Mouse (Mus musculus) urinary bladder, postnatal 36 days (tissue): ENCODE results near the gene Rapgef5.

Source experiments
- DNase-seq, 2 experiments: peaks; one replicate each; pipeline ENCODE4 v3.0.0; 2022; ENCODE audit warnings: low spot score in 2 of 2, mixed read lengths in 1 of 2

Gene Rapgef5

DNA sequence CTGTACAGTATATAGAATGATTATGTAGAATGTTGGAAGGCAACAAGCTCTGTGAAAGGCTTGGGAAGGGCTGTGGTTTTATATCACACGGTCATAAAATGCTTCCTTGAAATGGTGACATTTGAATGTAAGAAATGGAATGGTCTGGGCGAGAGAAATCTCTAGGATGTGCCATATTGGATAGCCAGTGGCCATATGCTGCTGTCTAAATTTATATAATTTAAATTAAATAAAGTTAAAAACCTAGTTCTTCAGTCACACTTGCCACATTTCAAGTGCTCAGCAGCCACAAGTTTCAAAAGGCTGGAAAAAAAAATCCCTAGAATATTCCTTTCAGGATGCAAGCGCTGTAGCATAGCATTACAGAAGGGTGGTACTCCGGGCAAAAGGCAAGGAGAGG, 14.8 kb downstream of the Rapgef5 start:
- no peak for DNase-seq

DNA sequence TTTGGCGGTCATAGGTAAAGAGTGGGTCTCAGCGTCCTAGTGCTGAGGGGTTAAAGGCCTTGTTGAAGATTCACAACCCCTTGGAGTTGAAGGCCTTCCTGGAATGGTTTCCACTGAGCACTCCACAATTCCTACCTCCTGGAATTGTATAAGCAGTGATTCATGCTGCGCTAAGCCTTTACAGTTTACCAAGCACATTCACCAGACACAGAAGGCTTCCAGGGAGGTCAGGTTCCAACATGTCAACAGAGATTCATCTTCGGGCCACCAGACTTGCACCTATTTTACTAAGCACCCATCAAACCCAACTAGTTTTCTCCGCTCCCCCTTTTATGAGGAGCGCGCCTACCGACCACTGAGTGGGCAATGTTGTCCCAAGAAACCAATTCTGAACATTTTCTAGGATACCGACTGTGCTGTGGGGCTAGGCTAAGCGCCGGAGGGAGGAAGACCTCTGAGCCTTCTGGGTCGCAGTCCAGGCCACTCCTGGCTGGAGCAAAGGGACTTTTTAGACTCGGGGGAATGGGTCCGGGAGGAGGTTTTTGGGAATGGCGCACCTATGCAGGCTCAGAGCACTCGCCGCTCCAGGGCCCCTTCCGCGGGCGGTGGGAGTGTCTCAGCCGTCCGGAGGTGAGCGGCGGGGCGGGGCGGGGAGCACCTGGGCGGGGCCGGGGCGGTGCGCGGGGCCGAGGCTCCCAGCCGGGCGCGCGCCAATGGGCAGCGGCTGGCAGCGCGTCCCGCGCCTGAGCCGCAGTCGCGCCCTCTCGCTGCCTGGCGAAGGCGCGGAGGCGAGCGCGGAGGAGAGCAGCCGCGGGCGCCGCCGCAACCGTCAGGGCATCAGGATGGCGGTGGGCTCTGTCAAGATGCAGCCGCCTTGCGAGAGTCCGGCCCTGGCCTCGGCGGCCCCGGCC, 17.2 kb downstream of the Rapgef5 start:
- DNase-seq, result peak; percentile 41 to 56

DNA sequence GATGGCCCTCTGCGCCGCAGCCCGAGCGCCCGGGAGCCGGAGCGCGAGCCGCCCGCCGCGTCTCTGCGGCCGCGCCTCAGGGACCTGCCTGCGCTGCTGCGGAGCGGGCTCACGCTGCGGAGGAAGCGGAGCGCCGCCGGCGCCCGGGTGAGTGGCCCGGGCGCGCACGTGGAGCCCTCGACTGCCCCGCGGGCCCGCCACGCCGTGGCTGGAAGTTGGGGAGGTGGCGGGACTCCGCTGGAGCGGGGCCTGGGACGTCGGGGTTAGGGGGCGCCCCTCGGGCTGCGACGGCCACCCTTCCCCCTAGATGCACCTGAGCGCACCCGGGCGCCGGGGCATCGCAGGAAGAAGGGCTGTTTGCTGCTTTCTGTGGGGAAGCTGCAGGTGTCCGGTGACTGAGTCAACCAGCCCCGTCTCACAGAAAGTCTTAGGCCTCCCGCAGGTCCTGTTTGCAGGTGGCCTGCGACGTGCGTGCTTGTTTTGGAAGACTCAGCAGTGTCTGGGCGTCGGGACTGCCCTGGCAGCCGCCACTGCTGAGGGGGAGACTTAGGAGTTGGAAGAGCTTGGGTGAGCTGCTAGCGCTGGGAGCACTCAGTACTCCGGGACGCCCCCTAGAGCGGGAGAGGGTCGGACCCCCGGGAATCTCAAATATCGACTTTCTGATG, 17.9 kb downstream of the Rapgef5 start:
- peak; percentile 17 to 32 for DNase-seq

DNA sequence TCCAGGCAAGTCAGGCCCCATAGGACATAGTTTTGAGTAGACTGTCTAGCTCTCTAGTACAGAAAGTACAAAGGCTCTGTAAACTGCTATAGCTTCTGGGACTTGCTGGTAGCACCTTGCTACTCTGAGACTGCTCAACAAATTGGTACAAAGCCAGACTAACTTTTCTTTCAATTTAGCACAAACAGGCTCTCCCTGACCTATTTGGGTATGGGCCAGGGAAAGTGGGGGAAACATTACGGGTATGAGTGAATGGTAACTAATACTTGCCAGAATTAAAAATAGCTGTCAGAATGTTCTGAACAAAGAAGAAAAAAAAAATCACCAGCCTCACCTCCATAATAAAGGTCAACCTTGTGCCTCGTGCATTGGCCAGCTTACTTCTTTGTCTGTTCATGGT, 24.1 kb downstream of the Rapgef5 start:
- peak in 1 of 2 experiments; percentile 31 for DNase-seq

DNA sequence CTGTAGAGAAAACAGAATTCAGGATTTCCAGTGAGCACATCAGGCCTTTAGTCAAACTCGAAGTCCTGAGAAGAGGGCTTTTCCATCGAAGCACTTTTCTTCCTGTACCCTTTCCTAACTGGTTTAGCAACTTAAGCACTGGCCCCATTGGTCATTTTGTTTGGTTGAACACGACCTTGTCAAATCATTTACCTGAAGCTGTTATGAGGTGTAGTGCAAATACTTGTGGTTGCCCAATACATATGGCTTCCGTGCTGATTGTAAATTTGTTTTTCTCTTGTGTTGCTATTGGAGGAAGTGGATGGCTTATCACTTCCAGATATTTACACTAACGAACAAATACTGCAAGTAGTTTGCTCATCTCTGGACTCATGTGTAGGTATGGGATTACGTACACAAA, 29.0 kb downstream of the Rapgef5 start:
- DNase-seq, result no peak

DNA sequence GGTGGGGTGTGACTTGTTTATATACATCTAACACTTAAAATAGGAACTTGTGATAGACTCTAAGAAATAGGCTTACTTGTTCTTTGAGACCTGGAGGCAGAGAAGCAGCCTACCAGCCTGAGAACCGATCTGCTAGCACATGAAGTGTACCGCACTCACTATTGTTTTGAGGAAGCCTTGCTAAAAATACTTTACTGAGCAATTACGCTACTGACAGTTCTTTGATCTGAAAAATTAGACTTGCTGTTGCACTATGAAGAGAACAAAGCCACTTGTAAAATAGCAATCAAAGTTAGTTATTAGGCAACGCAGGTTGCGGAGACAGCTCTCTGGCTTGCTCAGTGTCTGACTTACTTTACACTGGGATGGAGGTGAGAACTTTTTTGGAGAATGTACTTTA, 37.1 kb downstream of the Rapgef5 start:
- no peak for DNase-seq

DNA sequence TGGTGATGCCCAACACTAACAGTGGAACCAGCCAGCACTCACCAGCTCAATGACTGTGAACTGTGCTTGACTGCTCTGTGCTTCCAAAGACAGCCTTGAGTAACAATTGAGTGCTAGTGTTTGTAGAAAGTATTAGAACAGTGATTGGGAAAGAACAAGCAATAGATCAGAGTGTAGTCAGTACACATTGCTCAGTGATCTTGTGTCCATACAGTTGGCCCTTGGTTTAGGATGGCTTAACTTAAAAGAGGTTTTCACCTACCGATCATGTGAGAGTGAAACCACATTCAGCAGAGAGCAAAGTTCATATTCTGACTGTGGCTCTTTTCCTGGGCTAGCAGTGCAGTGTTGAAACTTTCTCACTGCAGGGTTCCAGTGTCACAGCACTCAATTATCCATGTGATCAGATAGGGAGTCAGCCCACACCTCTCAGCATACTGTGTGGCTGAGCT, 38.4 kb downstream of the Rapgef5 start:
- DNase-seq, result no peak

DNA sequence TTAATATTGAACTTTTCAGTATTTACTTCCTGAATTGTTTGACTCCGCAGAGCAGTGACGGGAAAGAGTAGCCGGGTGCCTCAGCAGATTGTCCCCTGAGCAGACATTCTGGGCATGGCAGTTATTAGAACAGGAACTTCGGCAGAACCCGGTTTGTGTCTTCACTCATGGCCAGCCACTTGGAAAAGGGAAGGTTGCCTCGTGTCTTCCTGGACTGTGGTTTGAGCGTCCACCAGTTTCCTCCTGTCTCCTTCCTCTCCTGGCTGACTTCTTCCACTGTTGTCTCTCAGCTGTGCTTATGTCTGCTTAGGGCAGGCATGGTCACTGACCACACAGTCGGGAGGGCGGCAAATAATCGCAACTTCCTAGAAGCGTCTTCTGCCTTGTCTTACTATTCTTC, 44.2 kb downstream of the Rapgef5 start:
- no peak for DNase-seq

DNA sequence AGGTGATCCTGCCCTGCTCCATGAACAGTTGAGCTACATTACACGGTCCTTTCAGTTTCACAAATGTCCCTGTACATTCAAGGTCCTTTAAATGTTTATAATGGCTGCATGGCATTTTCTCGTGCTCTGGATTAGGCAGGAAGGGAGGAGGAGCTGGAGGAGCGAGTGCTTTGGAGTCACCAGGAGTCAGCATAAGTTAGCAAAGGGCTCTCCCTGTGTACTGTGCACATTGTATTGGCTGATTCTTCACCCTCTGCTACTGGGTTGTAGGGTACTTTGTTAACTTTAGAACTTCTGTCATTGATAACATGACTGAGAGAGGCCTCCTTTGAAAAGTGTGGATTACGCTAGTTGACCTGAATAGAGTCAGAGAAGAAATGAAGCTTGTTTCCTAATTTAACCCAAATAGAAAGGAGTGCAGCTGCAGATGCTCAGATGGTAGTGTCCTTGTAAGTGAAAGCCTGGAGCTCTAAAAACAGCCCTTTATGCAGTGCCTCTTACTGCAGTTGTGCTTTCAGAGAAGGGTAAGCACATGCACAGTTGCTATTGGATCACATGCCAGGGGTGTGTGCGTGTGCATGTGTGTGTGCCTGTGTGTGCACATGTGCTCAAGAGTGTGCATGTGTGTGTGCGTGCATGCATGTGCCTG, 45.3 kb downstream of the Rapgef5 start:
- DNase-seq, result no peak

DNA sequence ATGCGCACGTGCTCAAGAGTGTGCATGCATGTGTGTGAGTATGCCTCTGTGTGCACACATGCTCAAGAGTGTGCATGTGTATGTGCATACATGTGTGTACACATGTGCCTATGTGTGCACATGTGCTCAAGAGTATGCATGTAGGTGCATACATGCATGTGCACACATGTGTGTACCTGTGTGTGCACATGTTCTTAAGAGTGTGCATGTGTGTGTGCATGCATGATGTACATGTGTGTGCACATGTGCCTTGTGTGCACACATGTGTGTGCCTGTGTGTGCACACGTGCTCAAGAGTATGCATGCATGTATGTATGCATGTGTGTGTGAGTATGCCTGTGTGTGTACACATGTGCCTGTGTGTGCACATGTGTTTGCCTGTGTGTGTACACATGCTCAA, 45.8 kb downstream of the Rapgef5 start:
- no peak for DNase-seq

DNA sequence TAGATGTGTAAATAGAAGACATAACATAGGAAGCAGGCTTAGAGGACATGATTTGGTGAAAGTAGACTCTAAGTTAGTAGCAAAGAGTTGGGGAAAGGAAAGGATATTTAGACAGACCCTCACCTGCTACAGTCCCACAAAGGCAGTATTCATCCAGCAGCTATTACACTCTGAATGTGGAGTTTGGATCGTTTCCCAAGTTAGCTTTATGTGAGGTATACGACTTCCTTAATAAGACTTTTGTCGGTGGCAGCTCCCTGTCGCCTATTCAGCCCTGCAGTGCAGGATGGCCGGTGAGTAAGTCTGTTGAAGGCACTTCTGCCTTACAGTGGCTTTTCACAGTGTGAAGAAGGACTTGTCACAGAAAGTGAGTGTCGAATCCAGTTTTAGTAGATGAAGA, 47.6 kb downstream of the Rapgef5 start:
- DNase-seq, result no peak

DNA sequence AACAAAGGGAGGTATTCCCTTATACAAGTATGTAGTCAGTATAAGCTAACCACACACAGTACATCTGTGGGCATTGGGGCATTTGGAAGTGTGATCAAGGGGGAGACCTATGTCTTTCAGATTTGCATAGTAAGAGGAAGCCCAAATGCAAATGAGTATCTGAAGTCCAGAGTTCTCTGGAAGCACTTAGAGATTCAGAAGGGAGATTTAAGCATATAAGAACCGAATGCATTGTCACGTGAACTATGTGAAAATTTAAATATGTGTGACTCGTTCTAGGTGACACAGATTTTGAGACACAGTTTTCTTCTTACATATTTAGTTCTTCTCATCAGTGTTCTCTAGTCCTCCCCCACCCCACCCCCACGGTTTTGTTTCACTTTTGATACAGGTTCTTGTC, 50.0 kb downstream of the Rapgef5 start:
- DNase-seq, result no peak

DNA sequence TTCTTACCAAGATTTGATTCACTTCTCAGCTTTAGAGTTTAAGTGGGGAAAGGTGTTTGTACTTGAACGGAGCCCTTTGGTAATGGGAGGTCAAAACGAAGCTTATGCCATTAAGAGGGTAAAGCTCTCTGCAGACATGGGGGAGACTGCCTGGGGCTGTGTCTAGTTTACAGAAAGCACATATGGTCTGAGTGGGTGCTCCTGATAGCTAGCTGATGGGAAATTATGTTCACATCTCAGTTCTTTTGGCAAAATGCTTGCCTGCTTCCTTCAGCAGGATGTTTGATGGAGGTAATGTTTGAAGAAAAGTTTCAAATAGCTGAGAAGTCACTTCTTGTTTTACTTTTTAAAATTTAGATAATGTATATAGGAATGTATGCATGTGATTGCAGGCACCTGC, 53.4 kb downstream of the Rapgef5 start:
- DNase-seq, result no peak

DNA sequence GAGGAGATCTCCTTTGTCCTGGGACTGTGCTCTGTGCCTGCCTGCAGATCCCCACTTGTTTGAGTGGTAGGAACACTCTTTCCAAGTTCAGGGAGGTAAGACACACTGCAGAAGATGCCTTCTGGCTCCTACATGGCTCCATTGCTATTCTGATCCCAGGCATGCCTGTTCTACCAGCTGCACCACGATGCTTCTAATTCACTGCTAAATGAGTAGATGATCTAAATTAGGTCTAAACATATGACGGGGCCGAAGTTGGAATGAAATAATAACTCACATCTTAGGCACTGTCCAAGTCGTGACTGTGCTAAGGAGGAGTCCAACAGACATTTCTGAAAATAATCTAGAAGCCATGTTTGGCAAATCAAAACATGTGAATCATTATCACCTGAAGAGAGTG, 68.0 kb downstream of the Rapgef5 start:
- DNase-seq, result no peak

DNA sequence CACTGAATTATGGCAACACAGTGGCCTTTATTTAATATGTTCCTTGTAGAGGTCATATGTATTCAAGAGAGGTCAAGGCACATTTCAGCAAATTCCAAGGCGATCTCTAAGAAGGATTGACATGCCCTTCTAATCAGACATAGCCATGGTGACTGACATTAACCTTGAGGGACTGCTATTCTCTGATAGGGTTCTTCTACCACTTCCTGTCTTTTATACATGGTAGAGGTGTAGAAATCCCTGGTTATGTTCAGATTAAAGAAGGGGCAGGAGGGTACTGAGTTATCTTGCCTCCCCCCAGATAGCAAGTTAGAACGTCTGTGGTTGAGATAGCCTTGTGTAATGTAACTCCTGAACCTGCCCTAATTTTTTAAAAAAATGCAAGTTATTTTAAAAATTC, 69.1 kb downstream of the Rapgef5 start:
- no peak for DNase-seq

DNA sequence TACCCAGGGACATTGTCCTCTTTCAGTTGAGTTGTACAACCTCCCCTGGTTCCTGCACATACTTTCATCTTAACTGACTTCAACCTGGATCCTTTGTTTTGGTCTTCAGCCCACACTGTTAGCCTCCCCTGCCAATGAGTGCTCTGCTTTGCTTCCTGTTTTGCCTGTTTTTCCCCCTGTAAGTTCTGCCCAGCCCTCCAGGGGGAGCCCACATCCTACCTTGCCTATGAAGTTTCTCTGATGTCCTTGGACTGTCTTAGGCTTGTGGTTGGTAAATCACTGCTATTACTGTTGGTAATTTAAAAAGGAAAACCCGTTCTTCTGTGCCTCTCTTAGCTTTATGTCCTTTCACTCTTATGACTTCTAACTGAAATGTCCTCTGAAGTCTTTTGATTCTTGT, 69.8 kb downstream of the Rapgef5 start:
- peak; percentile 74 to 80 for DNase-seq

DNA sequence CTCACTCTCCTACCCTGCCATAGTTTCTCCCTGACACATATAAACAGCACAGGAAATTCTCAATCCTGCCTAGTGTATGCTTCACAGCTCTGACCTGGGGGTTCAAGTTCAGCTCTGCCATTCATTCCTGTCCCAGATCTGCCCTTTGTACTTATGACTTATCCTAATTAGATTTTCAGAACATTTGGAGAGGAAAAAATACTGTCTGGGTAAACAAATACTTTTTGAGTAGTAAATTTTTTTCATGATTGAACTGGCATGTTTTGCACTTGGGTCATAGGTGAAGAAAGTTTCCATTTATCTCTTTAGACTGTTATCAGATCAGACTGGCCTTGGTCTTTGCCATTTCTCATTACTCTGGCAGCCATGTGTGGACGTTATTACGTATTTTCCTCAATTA, 72.9 kb downstream of the Rapgef5 start:
- DNase-seq, result no peak

DNA sequence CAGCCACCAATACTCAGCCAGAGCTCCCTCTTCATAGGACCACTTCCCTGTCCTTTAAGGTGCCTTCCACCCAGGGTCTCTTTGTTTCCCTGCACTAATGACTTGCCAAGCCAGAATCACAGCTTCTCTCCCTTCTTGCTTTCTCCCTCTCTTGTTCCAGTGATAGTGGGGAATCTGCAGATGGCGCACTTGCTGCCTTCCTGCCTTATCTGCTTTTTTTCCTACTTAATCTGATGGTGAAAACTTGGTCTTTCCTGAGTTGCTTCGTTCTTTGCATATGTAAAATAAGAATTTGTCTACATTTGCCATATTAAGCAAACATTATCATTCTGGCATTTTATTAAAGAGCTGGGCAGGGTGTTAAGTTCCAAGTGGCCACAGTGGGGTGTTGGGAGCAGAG, 75.7 kb downstream of the Rapgef5 start:
- no peak for DNase-seq

DNA sequence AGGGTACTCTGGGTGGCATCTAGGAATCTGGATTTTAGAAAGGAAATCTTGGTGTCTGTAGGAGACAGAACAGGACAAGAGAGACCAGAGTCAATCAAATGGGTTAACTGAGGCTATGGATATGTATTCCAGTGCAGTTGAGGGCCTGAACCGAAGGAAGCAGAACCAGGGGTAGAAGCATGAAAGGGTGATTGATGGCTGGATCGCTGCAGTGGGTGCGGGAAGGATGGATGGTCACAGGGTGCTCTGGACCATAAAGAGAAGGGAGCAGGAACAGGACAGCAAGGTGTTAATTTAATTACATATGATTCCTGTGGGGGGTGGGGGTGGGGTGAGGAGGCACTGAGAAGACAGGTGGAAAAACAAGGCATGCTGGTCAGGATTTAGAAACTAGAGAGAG, 76.3 kb downstream of the Rapgef5 start:
- no peak for DNase-seq

DNA sequence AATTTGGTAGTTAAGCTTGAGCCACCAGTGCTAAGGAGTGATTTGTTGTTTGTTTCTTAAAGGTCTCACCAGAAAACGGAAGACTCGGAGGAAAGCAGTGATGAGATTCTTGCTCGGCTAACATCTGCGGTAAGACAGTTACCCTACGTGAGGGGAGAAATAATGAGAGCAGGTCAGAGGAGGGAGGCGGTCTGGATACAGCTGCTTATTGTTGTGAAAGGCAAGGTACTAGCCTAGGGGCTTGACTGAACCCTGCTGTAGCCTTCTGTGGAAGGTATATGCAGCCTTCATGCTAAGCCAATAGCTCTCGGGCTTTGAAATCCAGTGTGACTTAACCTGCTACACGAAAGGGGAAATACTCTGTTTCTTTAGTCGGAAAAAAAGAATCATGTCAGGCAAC, 78.9 kb downstream of the Rapgef5 start:
- DNase-seq, result no peak

DNA sequence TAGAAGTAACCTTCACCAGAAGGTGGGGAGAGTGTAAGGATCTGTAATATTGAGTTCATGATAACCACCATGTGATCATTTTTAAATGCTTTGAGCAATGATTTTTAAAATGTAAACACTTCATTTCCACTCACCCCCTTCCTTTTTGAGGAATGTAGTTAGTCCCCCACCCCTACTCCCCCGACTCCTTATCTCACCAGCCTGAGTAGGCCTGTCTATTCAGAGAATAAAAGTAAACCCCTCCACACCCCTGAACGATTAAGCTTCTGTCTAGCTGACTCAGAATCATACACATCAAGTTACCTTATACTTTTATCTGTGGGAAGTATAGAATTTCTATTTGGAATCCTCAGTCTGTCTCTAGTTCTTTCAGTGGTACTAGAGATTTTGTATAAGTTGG, 81.9 kb downstream of the Rapgef5 start:
- no peak for DNase-seq

DNA sequence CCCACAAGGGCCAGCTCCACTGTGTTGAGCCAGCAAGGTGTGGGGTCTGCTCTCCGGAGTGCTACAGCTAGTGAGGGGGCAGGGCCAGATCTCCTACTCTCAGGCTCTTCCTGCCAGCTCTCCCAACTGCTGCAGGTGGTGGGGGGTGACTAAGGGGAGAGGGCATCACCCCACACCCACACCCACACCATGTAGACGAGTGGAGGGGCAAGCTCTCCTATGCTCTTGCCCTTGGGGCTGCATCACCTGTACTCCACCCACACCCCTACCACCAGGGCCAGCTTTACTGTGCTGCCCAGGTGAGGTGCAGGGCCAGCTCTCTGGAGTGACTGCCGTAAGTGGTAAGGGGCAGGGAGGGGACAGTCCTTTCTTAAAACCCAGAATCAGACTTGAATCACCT, 89.7 kb downstream of the Rapgef5 start:
- no peak for DNase-seq

DNA sequence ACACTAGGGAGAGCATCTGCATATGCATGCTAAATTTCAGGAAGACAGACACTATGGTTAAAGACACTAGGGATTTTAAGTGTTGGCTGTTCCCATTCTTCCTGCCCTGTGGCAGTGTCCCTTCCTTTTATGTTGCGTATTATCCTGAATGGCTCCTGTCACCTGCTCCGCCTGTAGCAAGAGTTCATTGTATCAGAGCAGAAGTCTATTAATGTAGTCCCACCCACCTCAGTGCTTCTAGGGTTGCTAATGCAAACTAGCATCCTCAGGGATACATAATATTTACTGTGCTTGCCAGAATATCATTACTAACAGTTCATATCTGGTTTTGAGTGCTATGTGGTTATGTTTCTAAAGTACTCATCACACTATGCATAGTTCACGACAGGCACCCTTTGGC, 96.4 kb downstream of the Rapgef5 start:
- no peak for DNase-seq
